Mouse (Mus musculus) megakaryocyte, embryonic 14.5 days (primary cell): Measurements from ENCODE around the gene Rasgef1b. TPM values are rescaled to one million over a fixed set of nuclear protein-coding genes. Genes with fewer than 3 reads are reported as not detected.

Experiments
- H3K27me3 ChIP-seq: replicated peaks from 2 replicates; pipeline ENCODE3; 2012; ENCODE audit warnings: inconsistent platforms
- H3K36me3 ChIP-seq: replicated peaks from 2 replicates; pipeline ENCODE3; 2012; ENCODE audit warnings: low read length, inconsistent platforms, mixed read lengths
- H3K4me1 ChIP-seq: 2 replicates; pipeline ENCODE4 v1.6.1; 2012; ENCODE audit warnings: inconsistent platforms
- H3K4me3 ChIP-seq: replicated peaks from 2 replicates; pipeline ENCODE3; 2012; ENCODE audit warnings: moderate library complexity, mild to moderate bottlenecking, inconsistent platforms
- H3K9me3 ChIP-seq: 2 replicates; pipeline ENCODE4 v1.6.1; 2012; ENCODE audit warnings: inconsistent platforms
- FLI1 ChIP-seq: IDR thresholded peaks from 2 replicates; pipeline ENCODE4 v1.6.1; 2012; ENCODE audit warnings: low read length, inconsistent platforms, mixed read lengths
- GATA1 ChIP-seq: IDR thresholded peaks from 3 replicates; pipeline ENCODE4 v1.6.1; 2012; ENCODE audit warnings: mixed read lengths, low read length, inconsistent platforms, borderline replicate concordance
- polyA plus RNA-seq: library from polyadenylated mRNA; stranded (reverse); fragments of >175 nt; gene quantifications from 2 replicates; pipeline ENCODE4 v1.2.3, GENCODE M21; 2012; ENCODE audit warnings: low replicate concordance; ENCODE audit not compliant: insufficient read depth

Rasgef1b gene
- polyA plus RNA-seq, 1 experiment = 2.9 TPM

DNA sequence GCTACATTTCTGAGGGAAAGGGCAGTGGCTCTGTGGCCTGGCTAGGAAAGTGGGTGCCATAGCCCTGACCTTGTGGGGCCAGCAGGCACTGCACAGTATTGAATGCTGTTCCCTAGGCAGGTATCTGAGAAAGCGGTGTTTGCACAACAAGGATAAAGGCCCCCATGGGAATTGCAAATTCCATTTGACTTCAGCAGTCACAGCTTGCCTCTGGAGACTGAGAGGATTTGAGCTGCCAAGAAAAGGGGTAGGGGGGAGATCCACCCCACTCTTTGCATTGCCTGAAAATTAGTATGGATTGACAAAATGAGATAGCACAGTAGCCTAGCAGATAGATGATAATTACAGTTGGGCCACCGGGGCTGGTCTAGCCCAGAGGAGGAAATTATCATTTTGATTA is 326.1 kb downstream of the Rasgef1b start:
- Histone ChIP-seq H3K9me3 (no peaks in the 10 kb centered on the region), H3K4me3 (no peak overlapping the region), H3K27me3 (no peaks in the 10 kb centered on the region), H3K4me1 (peaks cover 79% of the 10 kb centered on the region), H3K36me3 (no peaks in the 10 kb centered on the region)
- TF ChIP-seq GATA1 = no peak
- TF ChIP-seq FLI1 = no peak

DNA sequence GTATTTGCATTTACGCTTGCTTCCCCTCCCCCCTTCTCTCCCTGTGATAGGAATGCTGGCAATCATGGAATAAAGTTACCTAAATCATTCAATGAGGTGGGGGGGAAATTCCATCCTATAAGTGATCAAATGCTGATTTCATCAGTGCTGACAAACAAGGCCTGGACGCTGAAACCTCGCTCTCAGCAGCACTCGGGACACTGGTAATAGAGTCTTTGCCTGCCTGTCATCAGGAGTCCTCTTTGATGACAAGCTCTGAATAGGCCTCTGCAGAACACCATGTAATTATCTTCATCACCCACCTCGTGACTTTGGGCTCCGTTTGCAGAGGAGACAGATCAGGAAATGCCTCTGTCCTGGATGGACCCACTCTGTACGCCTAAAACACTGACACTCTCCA is 326.6 kb downstream of the Rasgef1b start:
- Histone ChIP-seq H3K9me3 (no peaks in the 10 kb centered on the region), H3K4me1 (peaks cover 84% of the 10 kb centered on the region), H3K36me3 (no peaks in the 10 kb centered on the region), H3K4me3 (no peak overlapping the region), H3K27me3 (no peaks in the 10 kb centered on the region)
- no peak for TF ChIP-seq FLI1
- TF ChIP-seq GATA1 = no peak

DNA sequence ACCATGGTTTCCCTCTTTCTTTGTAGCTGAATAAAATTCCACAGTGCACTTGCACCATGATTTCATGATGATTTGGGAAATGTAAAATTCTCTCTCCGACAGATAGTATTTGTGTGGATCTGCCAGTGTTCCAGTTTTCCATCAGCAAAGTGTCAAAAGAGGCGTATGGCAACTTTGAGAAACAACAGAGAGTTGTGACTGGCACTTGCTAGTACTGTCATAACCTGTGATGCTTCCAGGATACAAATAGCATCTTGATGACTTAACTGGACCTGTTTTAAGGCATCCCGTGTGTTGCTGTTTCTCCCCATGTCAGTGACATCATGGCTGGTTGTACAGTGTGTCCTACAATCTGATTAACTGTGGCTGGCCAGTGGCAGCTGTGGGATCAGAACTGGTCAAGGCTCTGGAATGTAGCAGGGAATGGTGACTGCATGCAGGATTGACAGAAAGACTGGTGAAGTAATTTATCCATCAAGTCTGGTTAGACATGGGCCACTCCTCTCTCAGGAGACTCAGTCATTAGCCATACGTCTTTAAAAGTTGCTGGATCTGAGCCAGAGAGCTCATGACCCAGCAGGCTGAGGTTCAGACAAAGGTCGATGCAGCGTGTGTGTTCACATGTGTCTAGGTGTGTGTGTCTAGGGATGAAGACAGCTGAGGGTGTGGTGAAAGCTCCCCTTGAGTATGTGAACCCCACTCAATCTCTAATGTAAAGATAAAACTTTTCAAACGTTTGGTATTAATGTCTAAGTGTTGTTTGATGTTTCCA is 328.8 kb downstream of the Rasgef1b start:
- Histone ChIP-seq H3K4me3 (no peak overlapping the region), H3K9me3 (no peaks in the 10 kb centered on the region), H3K27me3 (no peaks in the 10 kb centered on the region), H3K4me1 (peaks cover 75% of the 10 kb centered on the region), H3K36me3 (no peaks in the 10 kb centered on the region)
- TF ChIP-seq GATA1 (no peak), FLI1 (no peak)

DNA sequence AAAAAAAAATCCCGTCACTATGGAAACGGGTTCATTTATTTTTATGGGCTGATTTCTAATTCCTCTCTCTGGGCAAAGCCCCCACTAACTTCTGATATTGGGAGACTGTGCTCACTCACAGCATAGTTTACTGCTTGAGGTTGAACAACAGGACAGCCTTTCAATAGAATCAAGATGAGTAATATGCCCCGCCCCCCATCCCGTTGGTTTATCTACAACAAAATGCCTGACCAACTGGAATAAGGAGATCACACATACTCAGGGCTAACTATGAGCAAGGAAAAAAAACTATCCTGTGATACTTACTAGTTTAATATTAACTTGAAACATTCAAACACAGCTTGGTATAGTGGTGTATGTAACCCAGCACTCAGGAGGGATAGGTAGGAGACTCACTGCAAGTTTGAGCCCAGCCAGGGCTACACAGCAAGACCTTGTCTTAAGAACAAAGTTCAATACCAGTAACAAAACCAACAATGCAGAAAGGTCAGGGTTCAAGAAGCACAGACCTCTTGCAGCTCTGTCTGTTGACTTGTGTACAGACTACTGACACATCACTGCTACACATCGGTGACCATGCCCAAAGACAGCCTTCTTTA is 330.3 kb downstream of the Rasgef1b start:
- Histone ChIP-seq H3K4me1 (peaks cover 75% of the 10 kb centered on the region), H3K27me3 (no peaks in the 10 kb centered on the region), H3K9me3 (no peaks in the 10 kb centered on the region), H3K4me3 (no peak overlapping the region), H3K36me3 (no peaks in the 10 kb centered on the region)
- TF ChIP-seq GATA1 (no peak), FLI1 (no peak)

DNA sequence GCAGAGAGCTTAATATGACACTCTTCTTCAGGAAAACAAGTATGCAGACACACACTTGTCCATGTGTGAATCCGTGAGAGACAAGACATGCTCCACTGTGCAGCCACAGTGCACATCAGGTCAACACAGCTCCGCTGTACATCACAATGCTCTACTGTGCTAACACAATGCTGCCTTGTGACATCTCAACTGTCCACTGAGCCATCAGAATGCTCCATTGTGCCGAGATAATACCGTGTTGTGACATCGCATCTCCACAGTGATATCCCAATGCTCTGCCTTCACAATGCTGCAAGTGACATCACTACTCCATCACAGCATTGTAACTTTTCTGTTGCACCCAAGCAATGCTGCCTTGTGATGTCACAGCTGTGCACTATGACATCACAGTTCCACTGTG is 334.3 kb downstream of the Rasgef1b start:
- peaks cover 50% of the 10 kb centered on the region for H3K4me1 ChIP-seq
- no peaks in the 10 kb centered on the region for H3K9me3 ChIP-seq
- TF ChIP-seq FLI1 (no peak), GATA1 (no peak)
- peak overlapping the region; percentile 4 for H3K4me3 ChIP-seq
- no peaks in the 10 kb centered on the region for H3K36me3 ChIP-seq
- peaks cover 4% of the 10 kb centered on the region for H3K27me3 ChIP-seq

DNA sequence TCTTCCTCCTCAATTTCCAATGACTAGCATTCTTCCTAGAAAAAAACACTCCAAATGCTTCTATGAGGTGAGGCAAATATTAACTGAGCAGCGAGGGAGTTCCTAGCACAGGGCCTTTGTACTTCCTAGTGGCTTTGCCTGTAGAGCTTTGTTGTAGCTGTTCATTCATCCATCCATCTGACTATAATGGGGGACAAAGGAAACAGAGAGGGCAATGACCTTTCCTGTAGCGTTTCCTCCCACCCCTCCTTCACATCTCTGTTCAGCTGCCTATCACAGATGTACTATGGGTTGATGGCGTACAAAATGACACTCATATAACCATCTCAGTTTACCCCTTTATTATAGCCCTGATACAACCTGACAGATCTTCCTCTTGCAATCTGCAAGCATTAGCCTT is 337.3 kb downstream of the Rasgef1b start:
- Histone ChIP-seq H3K4me1 (peaks cover 60% of the 10 kb centered on the region), H3K4me3 (no peak overlapping the region), H3K9me3 (no peaks in the 10 kb centered on the region), H3K27me3 (peaks cover 4% of the 10 kb centered on the region), H3K36me3 (no peaks in the 10 kb centered on the region)
- no peak for TF ChIP-seq GATA1
- no peak for TF ChIP-seq FLI1

DNA sequence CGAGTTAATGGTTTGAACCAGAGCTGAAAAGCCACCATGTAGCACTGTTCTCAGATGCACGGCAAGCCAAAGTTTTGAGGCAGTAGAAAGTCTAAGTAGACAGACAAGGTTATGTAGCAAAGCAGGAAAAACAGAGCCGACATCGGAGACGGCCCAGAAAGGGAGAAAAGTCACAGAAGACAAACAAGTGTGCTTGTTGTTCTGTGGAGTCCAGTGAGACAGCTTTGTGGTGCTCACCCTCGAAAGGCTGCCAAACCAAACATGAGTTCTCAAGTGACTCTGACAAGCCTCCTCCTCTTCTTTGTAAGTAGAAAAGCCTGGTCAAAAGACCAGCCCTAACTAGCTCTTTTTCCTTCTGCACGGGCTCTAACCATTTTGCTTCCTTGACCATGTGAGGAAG is 338.1 kb downstream of the Rasgef1b start:
- no peaks in the 10 kb centered on the region for H3K9me3 ChIP-seq
- TF ChIP-seq FLI1 (no peak), GATA1 (no peak)

DNA sequence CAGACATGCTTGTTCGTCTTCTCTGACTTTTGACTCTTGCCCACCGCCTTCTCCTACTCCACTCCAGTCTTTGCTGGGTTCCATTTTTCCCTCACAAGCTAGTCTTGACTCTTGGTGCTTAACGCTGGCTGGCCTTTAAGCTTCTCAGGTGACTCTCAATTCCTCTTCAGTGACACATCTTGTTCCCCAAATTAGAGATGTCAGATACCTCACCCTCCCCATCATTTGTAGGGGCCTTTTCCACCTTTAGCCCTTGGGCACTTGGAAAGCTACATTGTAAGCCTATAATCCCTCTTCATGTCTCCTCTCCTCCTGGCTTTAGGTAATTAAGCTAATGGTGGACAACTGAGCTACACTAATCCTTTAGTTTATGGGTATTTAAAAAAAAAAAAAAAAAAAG is 338.6 kb downstream of the Rasgef1b start:
- H3K9me3 ChIP-seq = no peaks in the 10 kb centered on the region
- H3K27me3 ChIP-seq = peaks cover 8% of the 10 kb centered on the region
- H3K4me3 ChIP-seq = no peak overlapping the region
- H3K4me1 ChIP-seq = peaks cover 54% of the 10 kb centered on the region
- TF ChIP-seq FLI1 (no peak), GATA1 (no peak)
- H3K36me3 ChIP-seq = no peaks in the 10 kb centered on the region

More for the DNA sequence above, 338.1 kb downstream of the Rasgef1b start:
- Histone ChIP-seq H3K27me3 (peaks cover 8% of the 10 kb centered on the region), H3K4me3 (no peak overlapping the region), H3K4me1 (peaks cover 57% of the 10 kb centered on the region), H3K36me3 (no peaks in the 10 kb centered on the region)

DNA sequence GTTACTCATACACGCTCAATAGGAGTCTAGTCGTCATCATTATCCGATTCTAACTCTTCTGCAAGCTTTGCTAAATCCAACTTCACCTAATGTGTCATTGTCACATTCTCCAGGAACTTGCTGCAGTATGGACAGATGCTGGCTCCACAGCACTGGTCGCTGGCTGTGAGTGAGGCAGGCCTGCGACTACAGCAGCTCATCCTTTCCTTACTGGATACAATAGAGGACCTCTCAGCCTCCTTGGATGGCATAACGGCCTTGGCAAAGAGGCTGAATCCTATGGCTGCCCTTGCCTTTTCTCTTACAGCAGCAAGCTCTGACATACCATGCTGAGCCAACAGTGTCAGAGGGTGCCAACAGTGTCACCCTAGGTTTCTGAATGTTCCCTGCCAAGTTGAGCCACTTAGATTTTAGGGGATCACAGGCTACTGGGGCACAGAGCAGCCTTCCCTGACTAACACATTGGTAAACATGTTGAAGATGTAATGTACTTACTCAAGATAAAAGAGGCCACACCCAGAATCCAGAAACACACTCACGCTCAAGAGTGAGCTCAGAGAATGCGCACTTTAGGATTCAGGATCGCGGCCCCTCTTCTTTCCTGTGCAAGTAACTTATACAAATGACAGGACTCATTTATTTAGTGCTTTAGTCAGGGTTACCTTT is 340.1 kb downstream of the Rasgef1b start:
- TF ChIP-seq GATA1 = no peak
- no peak for TF ChIP-seq FLI1
- no peaks in the 10 kb centered on the region for H3K9me3 ChIP-seq
- no peaks in the 10 kb centered on the region for H3K36me3 ChIP-seq
- H3K27me3 ChIP-seq = peaks cover 14% of the 10 kb centered on the region
- H3K4me1 ChIP-seq = peaks cover 47% of the 10 kb centered on the region
- no peak overlapping the region for H3K4me3 ChIP-seq

DNA sequence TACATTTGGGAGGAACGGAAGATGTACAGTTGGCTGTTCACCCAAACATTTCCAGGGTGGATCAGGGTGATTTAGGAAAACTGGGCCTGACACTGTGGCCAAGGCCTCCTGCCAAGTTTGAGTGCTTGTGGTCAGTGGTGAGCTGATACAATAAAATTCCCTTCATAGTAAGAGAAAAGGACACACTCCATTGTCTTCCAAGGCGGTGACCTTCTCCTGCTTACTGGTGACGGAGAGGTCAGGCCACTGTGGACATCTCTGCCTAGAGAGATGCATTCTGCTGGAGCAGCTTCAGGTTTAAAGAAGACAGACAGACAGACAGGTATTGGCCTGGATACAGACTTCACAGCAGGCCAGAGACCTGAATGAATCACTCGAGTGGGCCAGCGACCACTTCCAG is 340.7 kb downstream of the Rasgef1b start:
- Histone ChIP-seq H3K4me1 (peaks cover 45% of the 10 kb centered on the region), H3K9me3 (no peaks in the 10 kb centered on the region), H3K4me3 (no peak overlapping the region), H3K36me3 (no peaks in the 10 kb centered on the region), H3K27me3 (peaks cover 14% of the 10 kb centered on the region)
- TF ChIP-seq GATA1 = no peak
- no peak for TF ChIP-seq FLI1
